Mouse (Mus musculus): ENCODE data around the gene Vmn1r215. TPM values are rescaled to one million over a fixed set of nuclear protein-coding genes. Genes with fewer than 3 reads are reported as not detected.

Vmn1r215 gene
- polyA plus RNA-seq (2014; fragmentation: Illumina TruSeq; extraction: RNeasy Lipid Tissue Mini Kit (QIAGEN cat#74804); ENCODE audit: low read depth, low replicate concordance): not detected

DNA sequence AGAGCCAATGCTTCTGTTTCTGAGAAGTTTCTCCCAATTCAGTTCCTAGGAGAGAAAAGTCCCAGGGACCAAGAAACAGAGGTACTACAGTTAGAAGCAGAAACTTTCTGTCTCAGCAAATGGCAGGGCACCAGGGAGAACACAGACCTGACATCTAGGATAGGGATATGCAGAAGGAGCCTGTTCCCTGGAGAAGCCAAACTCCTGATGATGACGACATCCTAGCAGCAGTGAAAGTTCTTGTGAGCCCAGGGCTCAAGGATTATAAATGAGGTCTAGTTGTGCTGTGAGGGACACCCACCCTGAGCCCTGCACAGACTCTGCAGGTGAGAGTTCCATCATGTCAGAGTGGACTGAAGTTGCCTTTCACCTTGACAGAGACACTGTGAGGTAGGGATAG lies at the start of gene Vmn1r215:
TSS of gene Vmn1r215 (plus strand) at position 301 of the 400 bp plus-strand sequence.

DNA sequence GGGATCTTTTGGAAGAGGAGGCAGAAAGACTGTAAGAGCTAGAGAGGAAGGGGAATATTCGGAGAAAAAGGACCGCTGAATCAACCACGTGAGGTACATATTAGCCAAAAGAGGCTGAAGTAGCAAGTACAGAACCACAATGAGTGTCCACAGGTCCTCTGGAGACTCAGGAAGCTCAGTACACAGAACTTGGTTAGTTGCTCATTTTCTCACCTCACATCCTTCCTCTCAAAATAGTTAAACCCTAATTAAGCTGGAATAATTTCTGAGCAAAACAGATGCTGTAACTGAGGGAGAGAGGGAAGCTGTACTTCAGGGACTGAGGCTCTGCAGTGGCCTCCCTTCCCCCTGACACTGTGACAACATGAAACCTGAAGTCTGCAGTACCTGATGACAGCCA lies 37.7 kb upstream of the Vmn1r215 start, which contains the start of gene Vmn1r214:
TSS of gene Vmn1r214 (plus strand) at position 301 of the 400 bp plus-strand sequence.

DNA sequence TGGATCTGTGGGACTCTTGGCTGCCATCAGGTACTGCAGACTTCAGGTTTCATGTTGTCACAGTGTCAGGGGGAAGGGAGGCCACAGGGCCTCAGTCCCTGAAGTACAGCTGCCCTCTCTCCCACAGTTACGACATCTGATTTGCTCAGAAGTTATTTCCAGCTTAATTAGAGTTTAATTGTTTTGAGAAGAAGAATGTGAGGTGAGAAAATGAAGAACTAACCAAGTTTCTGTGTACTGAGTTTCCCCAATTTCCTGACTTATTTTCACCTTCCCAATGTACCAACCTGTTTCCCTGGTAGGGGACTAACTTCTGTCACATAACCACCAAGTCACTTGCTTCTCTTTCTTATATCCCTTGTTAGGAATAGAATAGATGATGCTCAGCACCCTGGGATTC lies 50.3 kb downstream of the Vmn1r215 start, which contains the start of gene Vmn1r217:
TSS of gene Vmn1r217 (minus strand) at position 101 of the 400 bp plus-strand sequence.

Other genes with a start within 250 kb of the Vmn1r215 start
- not detected for gene Vmn1r210, start 236.7 kb upstream of the Vmn1r215 start, polyA plus RNA-seq (2014; fragmentation: Illumina TruSeq; extraction: RNeasy Lipid Tissue Mini Kit (QIAGEN cat#74804); ENCODE audit: low read depth, low replicate concordance)
- not detected for gene Vmn1r211, start 210.5 kb upstream of the Vmn1r215 start, polyA plus RNA-seq (2014; fragmentation: Illumina TruSeq; extraction: RNeasy Lipid Tissue Mini Kit (QIAGEN cat#74804); ENCODE audit: low read depth, low replicate concordance)
- not detected for gene Vmn1r212, start 183.8 kb upstream of the Vmn1r215 start, polyA plus RNA-seq (2014; fragmentation: Illumina TruSeq; extraction: RNeasy Lipid Tissue Mini Kit (QIAGEN cat#74804); ENCODE audit: low read depth, low replicate concordance)
- not detected for gene Vmn1r213, start 60.4 kb upstream of the Vmn1r215 start, polyA plus RNA-seq (2014; fragmentation: Illumina TruSeq; extraction: RNeasy Lipid Tissue Mini Kit (QIAGEN cat#74804); ENCODE audit: low read depth, low replicate concordance)
- gene Vmn1r214, start 37.6 kb upstream of the Vmn1r215 start, polyA plus RNA-seq (2014; fragmentation: Illumina TruSeq; extraction: RNeasy Lipid Tissue Mini Kit (QIAGEN cat#74804); ENCODE audit: low read depth, low replicate concordance): not detected
- gene Vmn1r217, start 50.2 kb downstream of the Vmn1r215 start, polyA plus RNA-seq (2014; fragmentation: Illumina TruSeq; extraction: RNeasy Lipid Tissue Mini Kit (QIAGEN cat#74804); ENCODE audit: low read depth, low replicate concordance): not detected
- gene Vmn1r218, start 65.1 kb downstream of the Vmn1r215 start, polyA plus RNA-seq (2014; fragmentation: Illumina TruSeq; extraction: RNeasy Lipid Tissue Mini Kit (QIAGEN cat#74804); ENCODE audit: low read depth, low replicate concordance): not detected
- not detected for gene Vmn1r219, start 91.3 kb downstream of the Vmn1r215 start, polyA plus RNA-seq (2014; fragmentation: Illumina TruSeq; extraction: RNeasy Lipid Tissue Mini Kit (QIAGEN cat#74804); ENCODE audit: low read depth, low replicate concordance)
- gene Vmn1r220, start 120.0 kb downstream of the Vmn1r215 start, polyA plus RNA-seq (2014; fragmentation: Illumina TruSeq; extraction: RNeasy Lipid Tissue Mini Kit (QIAGEN cat#74804); ENCODE audit: low read depth, low replicate concordance): not detected
- not detected for gene Vmn1r221, start 146.1 kb downstream of the Vmn1r215 start, polyA plus RNA-seq (2014; fragmentation: Illumina TruSeq; extraction: RNeasy Lipid Tissue Mini Kit (QIAGEN cat#74804); ENCODE audit: low read depth, low replicate concordance)
- not detected for gene Vmn1r222, start 167.9 kb downstream of the Vmn1r215 start, polyA plus RNA-seq (2014; fragmentation: Illumina TruSeq; extraction: RNeasy Lipid Tissue Mini Kit (QIAGEN cat#74804); ENCODE audit: low read depth, low replicate concordance)
- gene Vmn1r223, start 179.1 kb downstream of the Vmn1r215 start, polyA plus RNA-seq (2014; fragmentation: Illumina TruSeq; extraction: RNeasy Lipid Tissue Mini Kit (QIAGEN cat#74804); ENCODE audit: low read depth, low replicate concordance): not detected

All from heart, adult 10 weeks (tissue).